Mouse (Mus musculus) adipocyte (in vitro differentiated cells): Measurements from ENCODE around the gene Pygo2.
"Not testable (repeated sequence)": the region's sequence is repeated elsewhere in the genome, so short reads cannot be mapped to it uniquely, and the experiment has no call there.

Experiments used
- DNase-seq: peaks from one replicate; pipeline ENCODE4 v3.0.0-alpha.2; 2016; ENCODE audit warnings: low spot score

The Pygo2 gene

DNA sequence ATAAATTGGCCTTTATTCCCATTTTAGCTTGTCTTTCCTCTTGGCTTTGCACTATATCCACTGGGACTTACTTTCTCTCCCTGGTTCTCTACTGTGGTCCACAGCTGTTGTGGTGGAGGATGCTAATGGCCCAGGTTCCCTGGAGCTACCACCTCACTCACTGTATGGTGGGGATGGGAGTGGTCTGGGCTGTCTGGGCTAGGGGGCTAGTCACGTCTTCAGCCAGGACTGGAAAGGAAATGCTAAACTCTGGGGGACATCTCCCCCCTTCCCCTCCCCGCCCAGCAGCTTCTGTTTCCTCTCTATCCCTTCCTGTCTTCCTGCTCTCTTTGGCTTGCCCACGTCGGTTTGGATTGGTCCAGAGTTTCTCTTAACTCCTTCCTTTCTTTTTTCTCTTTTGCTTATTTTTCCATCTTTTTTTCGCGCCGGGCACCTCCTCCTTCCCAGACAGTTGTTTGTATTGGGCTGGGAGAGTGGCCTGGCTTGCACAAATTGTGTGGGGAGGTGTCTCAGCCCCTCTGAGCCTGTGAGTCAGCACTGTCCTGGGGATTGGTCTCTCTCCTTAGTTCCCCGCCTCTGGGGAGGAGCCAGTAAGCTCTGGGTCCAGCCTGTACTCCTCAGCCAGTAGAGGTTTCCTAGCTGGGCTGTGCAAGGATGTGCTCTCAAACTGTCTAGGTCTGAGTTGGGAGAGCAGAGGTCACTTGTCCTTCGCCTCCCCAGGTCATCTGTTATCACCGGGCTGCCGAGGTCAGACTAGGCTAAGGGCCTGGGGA is 8.8 kb upstream of the Pygo2 start:
- DNase-seq: peak; percentile 98

DNA sequence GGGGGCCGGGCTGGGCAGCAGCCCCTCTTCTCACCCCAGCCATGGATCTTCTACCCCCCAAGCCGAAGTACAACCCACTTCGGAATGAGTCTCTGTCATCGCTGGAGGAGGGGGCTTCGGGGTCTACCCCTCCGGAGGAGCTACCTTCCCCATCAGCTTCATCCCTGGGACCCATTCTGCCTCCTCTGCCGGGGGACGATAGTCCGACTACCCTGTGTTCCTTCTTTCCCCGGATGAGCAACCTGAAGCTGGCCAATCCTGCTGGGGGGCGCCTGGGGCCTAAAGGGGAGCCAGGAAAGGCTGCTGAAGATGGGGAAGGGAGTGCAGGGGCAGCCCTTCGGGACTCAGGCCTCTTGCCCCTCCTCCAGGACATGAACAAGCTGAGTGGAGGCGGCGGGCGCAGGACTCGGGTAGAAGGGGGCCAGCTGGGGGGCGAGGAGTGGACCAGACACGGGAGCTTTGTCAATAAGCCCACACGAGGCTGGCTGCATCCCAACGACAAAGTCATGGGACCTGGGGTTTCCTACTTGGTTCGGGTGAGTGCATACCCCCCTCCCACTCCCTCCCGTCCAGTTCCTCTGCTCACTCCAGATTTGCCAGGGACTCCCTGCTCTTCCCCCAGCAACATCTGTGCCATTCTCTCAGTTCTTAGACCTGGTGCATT is 8.1 kb upstream of the Pygo2 start:
- DNase-seq: no peak

DNA sequence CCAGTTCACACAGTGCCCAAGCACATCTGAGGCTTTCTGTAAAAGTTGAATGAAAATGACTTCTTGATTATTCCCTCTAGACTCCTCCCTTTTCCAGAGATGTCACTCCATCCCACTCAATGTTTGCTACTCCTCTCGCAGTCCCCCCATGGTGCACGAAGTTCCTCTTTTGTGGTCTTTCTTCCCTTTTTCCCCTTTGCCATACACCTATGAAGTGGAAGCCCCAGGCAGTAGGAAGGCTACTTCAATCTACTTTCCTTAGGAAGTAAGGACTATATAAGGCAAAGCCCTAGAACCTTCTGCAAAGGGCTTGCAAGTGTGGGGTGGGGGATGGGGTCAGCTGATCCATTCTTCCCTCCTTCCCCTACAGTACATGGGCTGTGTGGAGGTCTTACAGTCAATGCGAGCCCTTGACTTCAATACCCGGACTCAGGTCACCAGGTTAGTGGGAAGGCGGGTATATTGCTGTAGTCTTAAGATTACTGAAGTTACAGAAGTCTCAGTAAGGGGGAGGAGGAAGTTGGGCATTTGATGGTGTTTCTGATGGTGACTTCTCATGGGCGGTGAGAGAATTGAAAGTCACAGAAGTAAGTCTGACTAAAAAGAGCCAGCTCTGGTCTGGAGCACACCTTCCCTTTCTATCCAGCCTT is 7.3 kb upstream of the Pygo2 start:
- no peak for DNase-seq

DNA sequence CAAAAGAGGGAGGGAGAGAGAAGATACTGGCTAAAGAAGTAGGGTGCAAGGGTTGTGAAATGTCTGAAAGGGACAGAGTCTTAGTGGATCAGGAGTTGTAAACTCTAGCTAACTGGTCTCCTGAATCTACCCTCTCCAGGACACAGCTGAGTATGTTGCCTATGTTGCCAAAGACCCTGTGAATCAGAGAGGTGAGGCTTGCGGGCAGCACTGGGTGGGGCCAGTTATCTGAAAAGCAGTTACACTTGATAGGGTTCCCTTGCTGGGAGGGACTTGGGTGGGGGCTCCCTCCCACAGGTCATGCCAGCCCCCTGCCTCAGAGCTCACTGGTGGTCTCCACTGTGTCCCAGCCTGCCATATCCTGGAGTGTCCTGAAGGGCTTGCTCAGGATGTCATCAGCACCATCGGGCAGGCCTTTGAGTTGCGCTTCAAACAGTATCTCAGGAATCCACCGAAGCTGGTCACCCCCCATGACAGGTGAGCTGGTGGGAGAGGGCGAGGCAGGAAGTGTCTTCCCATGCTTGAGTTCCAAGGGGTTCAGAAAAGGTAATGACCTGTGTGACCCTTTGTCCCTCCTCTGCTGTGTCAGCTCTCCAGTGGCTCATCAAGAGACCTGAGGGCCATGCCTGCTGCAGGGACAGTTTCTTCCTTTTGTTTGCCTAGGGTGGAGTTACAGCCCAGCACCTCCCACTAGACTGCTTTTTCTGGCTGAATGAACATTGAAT is 5.4 kb upstream of the Pygo2 start:
- no peak for DNase-seq

DNA sequence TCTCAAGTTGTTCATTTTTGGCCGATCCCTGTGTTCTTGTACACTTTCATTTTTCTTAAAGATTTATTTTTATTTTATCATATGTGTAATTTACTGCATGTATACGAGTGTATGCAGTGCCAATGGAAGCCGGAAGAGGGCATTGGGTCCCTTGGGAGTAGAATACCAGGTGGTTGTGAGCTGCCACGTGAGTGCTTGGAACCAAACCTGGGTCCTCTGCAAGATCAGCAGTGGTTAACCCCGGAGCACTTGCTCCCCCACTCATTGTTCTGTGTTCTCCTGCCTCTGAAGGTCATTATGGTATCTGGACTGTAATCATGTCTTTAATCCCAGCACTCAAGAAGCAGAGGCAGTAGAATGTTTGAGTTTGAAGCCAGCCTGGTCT is 4.9 kb upstream of the Pygo2 start:
- DNase-seq: no peak

DNA sequence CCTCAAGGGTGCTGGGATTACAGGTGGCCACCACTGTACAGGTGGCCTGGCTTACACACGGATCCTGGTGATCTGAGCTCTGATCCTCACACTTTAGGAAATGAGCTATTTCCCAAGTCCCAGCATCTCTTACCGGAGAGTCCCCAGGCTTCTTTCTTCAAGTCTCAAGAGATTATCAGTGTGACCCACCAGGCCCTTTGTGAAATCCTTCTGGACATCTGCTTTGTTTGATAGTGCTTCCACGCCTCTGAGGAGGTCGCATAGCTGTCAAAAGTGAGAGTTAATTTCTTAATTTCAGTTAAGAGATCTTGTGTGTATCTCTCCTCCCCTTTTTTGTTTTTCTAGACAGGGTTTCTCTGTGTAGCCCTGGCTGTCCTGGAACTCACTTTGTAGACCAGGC is 4.1 kb upstream of the Pygo2 start:
- DNase-seq: no peak

DNA sequence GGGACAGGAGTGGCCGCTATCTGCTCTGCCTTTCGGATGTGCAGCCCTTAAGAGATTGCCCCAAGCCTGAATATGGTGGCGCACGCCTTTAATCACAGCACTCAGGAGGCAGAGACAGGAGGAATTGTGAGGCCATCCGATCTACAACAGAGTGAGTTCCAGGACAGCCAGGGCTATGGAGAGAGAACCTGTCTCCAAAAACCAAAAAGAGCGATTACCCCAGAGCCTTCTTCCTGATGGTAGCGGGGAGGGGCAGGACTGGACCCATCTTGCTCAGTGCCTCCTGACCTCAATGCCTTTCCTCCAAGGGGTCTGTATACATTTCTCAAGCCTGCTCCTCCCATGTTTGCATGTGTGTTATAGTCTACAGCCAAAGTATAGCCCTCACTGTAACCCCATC is 993 bp upstream of the Pygo2 start:
- not testable (repeated sequence) for DNase-seq

DNA sequence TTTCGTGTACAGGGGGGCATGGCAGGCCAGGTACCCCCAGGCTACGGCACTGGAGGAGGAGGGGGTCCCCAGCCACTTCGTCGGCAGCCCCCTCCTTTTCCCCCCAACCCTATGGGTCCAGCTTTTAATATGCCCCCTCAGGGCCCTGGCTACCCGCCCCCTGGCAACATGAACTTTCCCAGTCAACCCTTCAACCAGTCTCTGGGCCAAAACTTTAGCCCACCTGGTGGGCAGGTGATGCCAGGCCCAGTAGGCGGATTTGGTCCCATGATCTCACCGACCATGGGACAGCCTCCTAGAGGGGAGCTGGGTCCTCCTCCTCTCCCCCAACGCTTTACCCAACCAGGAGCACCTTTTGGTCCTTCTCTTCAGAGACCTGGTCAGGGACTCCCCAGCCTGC is 2.6 kb downstream of the Pygo2 start:
- DNase-seq: no peak

DNA sequence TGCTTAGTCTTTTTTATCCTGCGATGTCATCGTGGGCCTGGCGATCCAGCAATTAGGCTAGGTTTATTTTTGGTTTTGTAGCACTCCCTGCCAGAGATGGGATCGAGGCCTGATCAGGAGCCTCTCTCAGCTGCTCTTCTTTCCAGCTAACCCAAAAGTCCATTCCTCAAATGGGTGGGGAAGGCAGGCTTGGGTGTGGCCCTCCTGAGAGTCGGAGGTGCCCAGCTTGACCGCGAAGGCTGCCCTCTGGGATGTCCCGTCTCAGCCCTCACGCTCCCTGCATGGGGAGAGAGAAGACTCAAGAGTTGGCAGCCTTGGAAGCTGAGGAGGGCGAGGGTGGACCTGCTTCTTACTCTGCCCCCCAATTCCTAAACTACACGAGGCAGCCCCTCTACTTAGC is 4.5 kb downstream of the Pygo2 start:
- DNase-seq: no peak

DNA sequence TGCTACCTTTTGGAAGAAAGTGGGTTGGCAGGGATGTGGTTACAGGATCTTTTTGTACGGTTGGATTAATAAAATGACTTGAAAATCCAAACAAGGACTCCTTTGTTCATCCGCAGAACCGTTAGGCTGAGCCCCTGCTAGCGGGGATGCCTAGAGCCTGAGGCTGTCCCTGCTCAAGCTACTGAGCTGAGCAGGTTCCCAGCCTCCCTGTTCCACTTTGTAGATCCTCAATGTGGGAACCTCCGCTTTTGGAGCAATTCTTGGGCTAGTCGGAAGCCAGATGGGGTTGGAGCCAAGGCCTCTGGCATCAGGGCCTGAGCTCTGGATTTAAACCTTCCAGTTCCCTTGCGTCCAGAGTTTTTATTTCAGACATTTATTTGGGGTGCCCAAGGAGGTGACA is 5.0 kb downstream of the Pygo2 start:
- DNase-seq: peak; percentile 50

DNA sequence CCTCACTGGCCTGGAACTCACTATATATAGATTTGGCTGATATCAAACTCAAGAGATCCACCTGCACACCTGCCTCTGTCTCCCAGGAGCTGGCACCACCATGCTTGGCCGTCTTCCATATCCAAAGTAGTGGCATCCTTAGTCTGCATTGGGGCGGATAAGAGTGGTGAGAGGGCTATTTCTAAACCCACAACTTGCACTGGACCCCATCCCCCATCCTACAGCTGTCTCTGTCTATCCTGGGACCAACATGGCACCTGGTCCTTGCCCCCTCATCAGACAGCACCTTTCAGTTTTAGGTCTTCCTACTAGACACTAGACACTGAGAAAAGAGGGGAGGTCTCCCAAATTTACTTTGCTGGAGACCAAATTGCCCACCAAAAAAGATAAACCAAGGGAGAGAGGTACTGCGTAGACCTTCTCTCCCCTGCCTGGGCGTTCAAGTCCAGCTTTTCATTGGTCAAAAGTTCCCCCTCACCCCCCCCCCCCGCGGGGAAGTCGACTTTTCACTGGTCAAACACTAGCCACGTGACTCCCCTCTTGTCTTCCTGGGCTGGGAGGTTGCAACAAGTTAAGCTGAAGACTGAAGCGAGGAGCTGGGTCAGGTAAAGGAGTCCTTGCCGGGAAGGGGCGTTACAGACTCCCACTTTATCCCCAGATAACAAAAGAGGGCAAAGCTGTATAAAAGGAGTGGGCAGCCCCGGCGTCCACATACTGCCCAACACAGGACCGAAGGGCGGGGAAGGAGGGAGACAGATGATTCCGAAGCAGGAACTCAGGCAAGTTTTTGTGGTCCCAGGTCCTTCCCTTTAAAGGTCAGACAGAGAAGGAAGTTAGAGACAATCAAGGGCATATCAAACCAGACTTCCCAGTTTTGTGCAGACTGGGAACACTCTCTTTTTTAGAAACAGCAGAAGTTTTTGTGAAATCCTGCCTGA is 6.4 kb downstream of the Pygo2 start, which contains the start of gene Pbxip1:
TSS of gene Pbxip1 (plus strand) at position 531 of the 938 bp plus-strand sequence.
- peak; percentile 82 for DNase-seq

DNA sequence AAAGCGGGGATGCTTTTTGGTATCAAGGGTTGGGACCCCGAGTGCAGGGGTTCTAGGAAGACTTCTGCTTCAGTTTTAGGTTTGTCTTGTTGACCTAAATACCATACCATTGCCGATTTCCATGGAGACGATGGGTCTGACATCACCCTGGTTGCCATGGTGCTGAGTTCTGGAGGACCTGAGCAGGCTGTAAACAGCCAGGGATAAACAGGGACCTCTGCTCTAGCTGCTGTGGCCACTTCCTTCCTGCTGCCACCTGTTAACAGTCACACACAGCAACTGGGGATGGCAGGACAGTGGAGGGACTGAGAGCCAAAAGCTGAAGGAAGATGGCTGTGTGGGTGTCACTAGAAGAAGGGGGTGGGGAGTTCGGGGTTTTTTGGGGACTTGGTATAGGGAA is 7.3 kb downstream of the Pygo2 start:
- DNase-seq: no peak

DNA sequence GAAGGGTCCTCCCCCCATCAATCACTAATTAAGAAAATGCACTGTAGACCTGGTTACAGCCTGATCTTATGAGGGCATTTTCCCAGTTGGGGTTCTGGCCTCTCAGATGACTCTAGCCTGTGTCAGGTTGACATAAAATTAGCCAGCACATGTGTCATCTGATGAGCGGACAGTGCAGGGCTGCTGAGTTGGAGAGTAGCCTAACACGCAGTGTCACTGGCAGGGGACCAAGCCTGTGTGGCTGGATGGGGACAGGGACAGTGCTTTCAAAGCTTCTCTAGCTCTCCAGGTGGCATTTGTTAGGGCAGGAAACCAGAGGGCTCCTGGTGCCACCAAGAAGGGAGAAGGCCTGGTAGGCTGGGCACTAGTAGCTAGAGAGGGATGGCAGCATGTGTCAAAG is 10.7 kb downstream of the Pygo2 start:
- DNase-seq: no peak

DNA sequence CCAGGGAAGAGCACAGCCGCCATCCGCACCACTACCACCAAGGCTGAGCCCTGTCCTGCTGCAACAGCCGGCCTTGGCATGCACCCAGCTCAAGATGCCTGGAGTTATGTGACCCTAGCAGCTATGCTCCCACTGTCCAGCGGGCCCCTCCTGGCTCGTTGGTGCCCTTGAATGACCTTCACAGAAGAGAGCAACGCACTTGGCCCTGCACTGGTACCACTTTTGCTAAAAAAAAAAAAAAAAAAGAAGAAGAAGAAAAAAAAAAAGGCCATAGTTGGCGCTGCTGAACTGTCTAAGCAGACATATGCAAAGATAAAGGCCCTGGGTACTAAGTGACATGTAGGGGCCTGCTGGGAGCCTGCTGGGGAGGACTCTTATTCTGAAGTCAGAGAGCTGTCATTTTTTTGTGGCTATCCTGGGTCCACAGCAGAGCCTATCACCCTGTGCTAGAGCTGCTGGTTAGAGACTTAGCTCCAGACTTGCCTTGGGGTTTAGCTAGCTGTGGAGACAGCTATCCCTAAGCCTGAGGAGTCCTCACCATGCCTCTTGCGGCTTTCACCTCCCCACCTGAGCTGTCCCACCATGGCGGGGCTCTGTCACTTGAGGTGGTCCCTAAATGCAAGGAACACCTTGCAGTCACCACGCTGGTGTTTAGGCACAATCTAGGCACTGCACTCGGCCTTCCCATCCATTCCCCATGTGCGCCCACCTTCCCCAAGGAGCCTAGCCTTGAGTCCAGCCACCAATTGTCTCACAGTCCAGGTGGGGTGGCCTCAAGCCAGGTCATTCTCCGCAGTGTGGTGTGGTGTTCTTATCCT is 18.9 kb downstream of the Pygo2 start:
- DNase-seq: no peak

DNA sequence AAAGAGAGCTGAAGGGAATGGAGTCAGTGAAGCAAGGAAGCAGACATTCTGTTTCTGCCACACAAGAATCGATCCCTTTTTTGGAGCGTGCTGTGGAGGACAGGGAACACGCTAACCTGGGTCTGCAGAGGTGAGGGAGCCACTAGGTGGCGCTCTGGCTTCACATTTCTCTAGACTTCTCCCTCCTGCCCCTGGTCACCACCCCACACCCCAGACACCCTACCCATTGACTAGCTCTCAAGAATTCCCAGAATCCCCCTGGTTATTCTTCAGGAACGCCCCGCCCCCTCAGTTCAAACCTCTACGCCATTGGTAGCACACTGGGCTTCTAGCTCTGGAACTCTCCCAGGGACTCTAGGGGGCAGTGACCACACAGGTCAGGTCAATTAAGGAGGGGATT is 19.5 kb downstream of the Pygo2 start:
- peak; percentile 66 for DNase-seq

DNA sequence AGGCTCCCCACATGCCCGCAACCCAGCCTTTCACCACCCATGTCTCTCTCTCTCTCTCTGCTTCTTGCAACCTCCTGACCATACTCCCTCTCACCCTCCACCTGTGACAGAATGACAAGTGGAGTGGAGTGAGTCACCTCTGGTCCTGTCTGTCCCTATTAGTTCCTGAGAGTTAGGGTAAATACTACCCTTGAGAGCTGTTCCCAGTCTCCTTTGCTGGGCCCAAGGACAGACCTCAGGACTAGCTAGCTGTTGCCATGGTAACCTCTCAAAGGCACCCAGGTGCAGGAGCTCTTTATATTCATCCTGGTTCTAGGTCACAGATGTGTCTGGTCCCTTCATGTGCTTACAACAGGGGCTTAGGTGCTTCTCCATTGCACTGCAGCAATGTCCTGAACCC is 21.9 kb downstream of the Pygo2 start:
- DNase-seq: no peak

DNA sequence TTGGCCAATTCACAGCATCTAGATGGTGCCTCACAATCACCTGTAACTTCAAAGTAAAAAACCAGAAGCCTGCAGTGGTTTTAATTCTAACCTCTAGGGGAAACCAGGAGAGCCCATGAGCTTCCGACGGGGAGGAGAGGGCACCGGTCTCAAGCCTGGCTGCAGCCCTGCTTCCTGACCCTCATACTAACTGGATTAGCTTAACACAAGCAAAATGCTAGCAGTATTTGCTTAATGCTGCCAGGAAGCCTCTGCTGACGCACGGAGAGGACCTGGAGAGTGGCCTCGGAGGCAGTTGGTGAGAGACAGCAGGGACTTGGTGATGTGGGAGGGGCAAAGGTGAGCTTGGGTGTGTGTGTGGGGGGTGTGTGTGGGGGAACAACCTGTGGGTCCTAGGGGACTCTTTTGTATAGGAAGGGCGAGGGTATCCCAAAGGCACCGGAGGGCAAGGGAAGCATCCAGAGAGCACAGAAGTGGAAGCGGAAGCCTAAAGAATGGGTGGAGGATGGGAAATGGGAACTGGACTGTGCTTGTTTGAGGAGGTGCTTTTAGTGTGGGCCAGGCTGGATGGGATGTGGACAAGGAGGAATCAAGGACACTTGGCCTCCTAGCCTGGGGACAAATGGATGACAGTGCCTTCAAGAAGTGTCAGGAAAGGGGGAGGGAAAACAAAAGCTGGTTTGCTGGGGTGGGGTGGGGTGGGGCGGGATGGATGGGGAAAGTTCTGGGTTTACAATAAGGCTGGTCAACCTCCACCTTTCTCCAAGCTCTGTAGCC is 24.6 kb downstream of the Pygo2 start, which contains the start of gene Pmvk:
TSS of gene Pmvk (plus strand) at position 141 of the 777 bp plus-strand sequence.
- DNase-seq: no peak

DNA sequence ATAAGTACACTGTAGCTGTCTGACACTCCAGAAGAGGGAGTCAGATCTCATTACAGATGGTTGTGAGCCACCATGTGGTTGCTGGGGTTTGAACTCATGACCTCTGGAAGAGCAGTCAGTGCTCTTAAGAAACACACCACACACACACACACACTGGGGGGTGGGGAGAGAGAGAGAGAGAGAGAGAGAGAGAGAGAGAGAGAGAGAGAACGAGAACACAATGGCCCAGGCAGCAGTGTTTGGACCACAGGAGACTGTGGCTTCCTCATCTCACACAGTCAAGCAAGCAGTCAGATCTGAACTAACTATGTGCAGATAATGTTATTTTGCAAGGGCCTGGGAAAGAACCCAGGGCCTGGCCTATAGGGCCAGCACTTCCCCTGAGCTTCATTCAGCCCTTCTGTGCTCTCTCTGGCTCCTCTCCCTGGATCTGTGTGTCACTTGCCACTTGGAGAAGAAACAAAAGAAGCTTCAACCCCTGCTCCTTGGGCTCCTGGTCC is 25.8 kb downstream of the Pygo2 start:
- DNase-seq: peak; percentile 54
